ENCODE assay signal across 18 mouse cellular contexts in the genomic region with DNA sequence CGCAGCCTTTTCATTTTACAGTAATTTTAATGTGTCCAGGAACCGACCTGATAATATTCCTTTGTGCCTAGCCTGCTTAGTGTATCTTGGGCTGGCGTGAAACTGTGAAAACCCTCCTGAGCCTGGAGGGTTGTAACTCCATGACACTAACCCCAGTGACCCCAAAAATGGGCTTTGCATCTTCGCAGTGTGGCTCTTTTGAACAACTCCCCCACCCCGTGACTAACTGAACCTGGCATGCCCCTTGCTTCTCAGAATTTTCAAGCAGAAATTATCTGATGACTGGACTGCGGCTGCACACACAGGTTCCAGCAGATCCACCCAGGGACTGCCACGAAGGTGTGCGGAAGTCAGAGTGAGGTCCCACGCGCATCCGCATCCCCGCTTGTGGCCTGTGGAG.
"Had no signal": no experiment of that assay in that cellular context is flagged by ENCODE, and none has a peak within 500 bp of the region (broad histone marks: within the 10 kb centered on the region; RNA-seq: fewer than 3 reads in every experiment).

No protein-coding gene starts in this region.

- H3K4me3 ChIP-seq: midbrain, embryonic 12.5 days; midbrain, embryonic 15.5 days; myocyte; neural tube, embryonic 13.5 days; neural tube, embryonic 15.5 days; stomach, embryonic 15.5 days had no signal

- H3K36me3 ChIP-seq: midbrain, embryonic 12.5 days; midbrain, embryonic 15.5 days; neural tube, embryonic 13.5 days; neural tube, embryonic 15.5 days; stomach, embryonic 15.5 days had no signal

- ATAC-seq: midbrain, embryonic 15.5 days had no signal

- H3K4me1 ChIP-seq: midbrain, embryonic 12.5 days; midbrain, embryonic 15.5 days; neural tube, embryonic 13.5 days; neural tube, embryonic 15.5 days; stomach, embryonic 15.5 days had no signal

- DNase-seq: lung, adult 18-20 months; lung, embryonic 14.5 days; lung, postnatal 10 days; lung, postnatal 4 days; retina, postnatal 1 day; right cerebral cortex, adult 18-20 months; right cerebral cortex, postnatal 14 days; thymus, adult 2 months; thymus, postnatal 25 days; thymus, postnatal 4 days had no signal

- H3K9me3 ChIP-seq: midbrain, embryonic 12.5 days; midbrain, embryonic 15.5 days; neural tube, embryonic 13.5 days; neural tube, embryonic 15.5 days; stomach, embryonic 15.5 days had no signal

- H3K27ac ChIP-seq: liver, embryonic 14.5 days; midbrain, embryonic 12.5 days; midbrain, embryonic 15.5 days; neural tube, embryonic 13.5 days; neural tube, embryonic 15.5 days; stomach, embryonic 15.5 days; stomach, postnatal 0 days had no signal

- H3K27me3 ChIP-seq: midbrain, embryonic 12.5 days; midbrain, embryonic 15.5 days; neural tube, embryonic 13.5 days; neural tube, embryonic 15.5 days; stomach, embryonic 15.5 days had no signal

- H3K4me2 ChIP-seq: lung, embryonic 14.5 days; midbrain, embryonic 12.5 days; midbrain, embryonic 15.5 days; neural tube, embryonic 13.5 days; neural tube, embryonic 15.5 days; stomach, embryonic 15.5 days had no signal

- H3K9ac ChIP-seq: liver, embryonic 14.5 days; lung, embryonic 14.5 days; midbrain, embryonic 12.5 days; midbrain, embryonic 15.5 days; neural tube, embryonic 13.5 days; neural tube, embryonic 15.5 days; stomach, embryonic 15.5 days had no signal
